Mouse (Mus musculus): ENCODE data around the gene Khk.

DNA sequence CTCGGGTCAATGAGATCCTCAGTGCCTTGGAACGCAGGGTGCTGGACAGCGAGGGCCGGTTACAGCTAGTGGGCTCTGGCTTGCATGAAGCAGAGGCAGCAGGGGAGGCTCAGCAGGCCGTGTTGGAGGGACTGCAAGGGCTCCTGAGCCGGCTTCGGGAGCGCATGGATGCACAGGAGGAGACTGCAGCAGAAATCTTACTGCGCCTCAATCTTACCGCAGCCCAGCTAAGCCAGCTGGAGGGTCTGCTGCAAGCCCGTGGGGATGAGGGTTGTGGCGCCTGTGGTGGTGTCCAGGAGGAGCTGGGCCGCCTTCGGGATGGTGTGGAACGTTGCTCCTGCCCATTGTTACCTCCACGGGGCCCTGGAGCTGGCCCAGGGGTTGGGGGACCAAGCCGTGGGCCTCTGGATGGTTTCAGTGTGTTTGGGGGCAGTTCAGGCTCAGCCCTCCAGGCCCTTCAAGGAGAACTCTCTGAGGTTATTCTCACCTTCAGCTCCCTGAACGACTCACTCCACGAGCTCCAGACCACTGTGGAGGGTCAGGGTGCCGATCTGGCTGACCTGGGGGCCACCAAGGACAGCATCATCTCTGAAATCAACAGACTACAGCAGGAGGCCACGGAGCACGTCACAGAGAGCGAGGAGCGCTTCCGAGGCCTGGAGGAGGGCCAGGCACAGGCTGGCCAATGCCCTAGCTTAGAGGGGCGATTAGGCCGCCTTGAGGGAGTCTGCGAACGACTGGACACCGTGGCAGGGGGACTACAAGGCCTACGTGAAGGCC is 3.1 kb upstream of the Khk start:
- no peak for TF ChIP-seq CTCF (IDR thresholded peaks at IDR 0.05; ENCODE audit: extremely low read depth, insufficient read length, insufficient replicate concordance, low read depth, low read length)
- TF ChIP-seq POLR2A (IDR thresholded peaks at IDR 0.05; ENCODE audit: low read depth, low read length): no peak
